ENCODE assay signal across 8 mouse cellular contexts in genomic region chr6:83774781-83775563, GRCm38 (mm10). TPM values are rescaled to one million over a fixed set of nuclear protein-coding genes. Genes with fewer than 3 reads are reported as not detected.
DNase-seq lines count a peak whose midpoint lies in the region; ATAC-seq lines count a peak whose summit lies in the region.

No protein-coding gene starts in this region.

- H3K4me1 ChIP-seq in heart, embryonic 14.5 days (ENCODE audit: control insufficient read depth in 2 of 2, insufficient read depth in 2 of 2, low read length in 2 of 2) = peaks cover 7 to 17% of the 10 kb centered on the region in 2 experiments; a peak in 3 of 4 replicates
- peaks cover 13% of the 10 kb centered on the region; the same call in 1 of the 2 replicates for H3K4me1 ChIP-seq in neural tube, embryonic 14.5 days (ENCODE audit: control insufficient read depth, insufficient read depth, low read length)

- DNase-seq in right cerebral cortex, postnatal 4 days = peak; percentile 10
- no peak for DNase-seq in right cerebral cortex, postnatal 25 days
- DNase-seq in cerebellum, postnatal 14 days = peak; percentile 34 to 36
- DNase-seq in liver = peak; percentile 16
- no peak for DNase-seq in layer of hippocampus, postnatal 10 days (ENCODE audit: low spot score in 2 of 2)
- DNase-seq in layer of hippocampus, postnatal 36 days = no peak

- peak overlapping the region; percentile 81 for H3K9ac ChIP-seq in heart, embryonic 14.5 days (ENCODE audit: low read length)
- peak overlapping the region; percentile 93 for H3K9ac ChIP-seq in neural tube, embryonic 14.5 days (replicated peaks; ENCODE audit: low read depth, low read length)

- ATAC-seq in heart, embryonic 14.5 days (ENCODE audit: insufficient number of reproducible peaks, insufficient read depth, low FRiP score, low read depth) = no peak; the same call in 1 of the 2 replicates
- ATAC-seq in neural tube, embryonic 14.5 days (ENCODE audit: low read depth) = peak; percentile 42

- no peaks in the 10 kb centered on the region for H3K27me3 ChIP-seq in heart, embryonic 14.5 days (ENCODE audit: control insufficient read depth, insufficient read depth, low read length)
- no peaks in the 10 kb centered on the region for H3K27me3 ChIP-seq in neural tube, embryonic 14.5 days (ENCODE audit: control insufficient read depth, insufficient read depth, low read length)

- whole genome bisulfite sequencing in heart, embryonic 14.5 days = under 1% methylated on average over 14 of the region's 14 CpGs
- WGBS in neural tube, embryonic 14.5 days = 3% methylated on average over 14 of the region's 14 CpGs

- no peaks in the 10 kb centered on the region for H3K9me3 ChIP-seq in heart, embryonic 14.5 days (ENCODE audit: control insufficient read depth, low read length)
- no peaks in the 10 kb centered on the region for H3K9me3 ChIP-seq in neural tube, embryonic 14.5 days (ENCODE audit: control insufficient read depth, low read length)

- H3K4me2 ChIP-seq in heart, embryonic 14.5 days (ENCODE audit: low read length) = peak overlapping the region; percentile 88
- peak overlapping the region; percentile 89 for H3K4me2 ChIP-seq in neural tube, embryonic 14.5 days (ENCODE audit: low read depth, low read length)

- H3K36me3 ChIP-seq in heart, embryonic 14.5 days (ENCODE audit: control insufficient read depth, insufficient read depth, low read length) = peaks cover 34% of the 10 kb centered on the region
- H3K36me3 ChIP-seq in neural tube, embryonic 14.5 days (ENCODE audit: control insufficient read depth, insufficient read depth, low read length) = peaks cover 4% of the 10 kb centered on the region; the same call in 1 of the 2 replicates

- H3K4me3 ChIP-seq in heart, embryonic 14.5 days (ENCODE audit: control insufficient read depth in 1 of 2, insufficient read depth in 1 of 2, low read depth in 1 of 2, low read length in 2 of 2) = peak overlapping the region; percentile 63 to 78
- H3K4me3 ChIP-seq in neural tube, embryonic 14.5 days (ENCODE audit: low read depth, low read length) = peak overlapping the region; percentile 94

- peak overlapping the region; percentile 69 to 88 for H3K27ac ChIP-seq in heart, embryonic 14.5 days (replicated peaks in 1 of 2; ENCODE audit: control insufficient read depth in 1 of 2, insufficient read depth in 1 of 2, low read depth in 2 of 2, low read length in 2 of 2)
- H3K27ac ChIP-seq in neural tube, embryonic 14.5 days (ENCODE audit: low read depth, low read length) = peak overlapping the region; percentile 76

RNA-seq across cellular contexts. Expression of gene Tex261, which starts 0.6 kb away (rescaled TPM):
- polyA plus RNA-seq in heart, embryonic 14.5 days (2014; fragmentation: Nextera tagmentation; extraction: Ambion mirVana) = 70.3 and 75.9 TPM in 2 replicates
- 44.8 and 54.2 TPM in 2 replicates for polyA plus RNA-seq in neural tube, embryonic 14.5 days (2014; fragmentation: Nextera tagmentation; extraction: Ambion mirVana)
- 10 to 100 TPM; 47.3 to 55.4 TPM for total RNA-seq in layer of hippocampus, postnatal 10 days (2021)
- total RNA-seq in layer of hippocampus, postnatal 36 days (2021) = 10 to 100 TPM; 46.4 to 54.8 TPM

RNA-seq across cellular contexts. Expression of gene Ankrd53, which starts 12.5 kb away (rescaled TPM):
- polyA plus RNA-seq in heart, embryonic 14.5 days (2014; fragmentation: Nextera tagmentation; extraction: Ambion mirVana) = not detected in 2 replicates
- 0.24 and 0.27 TPM in 2 replicates for polyA plus RNA-seq in neural tube, embryonic 14.5 days (2014; fragmentation: Nextera tagmentation; extraction: Ambion mirVana)
- not detected for total RNA-seq in layer of hippocampus, postnatal 10 days (2021)
- total RNA-seq in layer of hippocampus, postnatal 36 days (2021) = not detected

RNA-seq across cellular contexts. Expression of gene Nagk, which starts 19.8 kb away (rescaled TPM):
- polyA plus RNA-seq in heart, embryonic 14.5 days (2014; fragmentation: Nextera tagmentation; extraction: Ambion mirVana) = 64.8 and 69.6 TPM in 2 replicates
- polyA plus RNA-seq in neural tube, embryonic 14.5 days (2014; fragmentation: Nextera tagmentation; extraction: Ambion mirVana) = 99.0 and 112 TPM in 2 replicates
- 10 to 100 TPM; 63.0 to 66.3 TPM for total RNA-seq in layer of hippocampus, postnatal 10 days (2021)
- total RNA-seq in layer of hippocampus, postnatal 36 days (2021) = 10 to 100 TPM; 40.7 to 42.2 TPM

RNA-seq across cellular contexts. Expression of gene Atp6v1b1, which starts 32.2 kb away (rescaled TPM):
- polyA plus RNA-seq in heart, embryonic 14.5 days (2014; fragmentation: Nextera tagmentation; extraction: Ambion mirVana) = not detected in 2 replicates
- not detected in 2 replicates for polyA plus RNA-seq in neural tube, embryonic 14.5 days (2014; fragmentation: Nextera tagmentation; extraction: Ambion mirVana)
- under 1 TPM; 0.21 to 0.56 TPM for total RNA-seq in layer of hippocampus, postnatal 10 days (2021)
- under 1 TPM in 1 of 2 experiments, not detected in 1; 0.35 TPM for total RNA-seq in layer of hippocampus, postnatal 36 days (2021)

RNA-seq across cellular contexts. Expression of gene Paip2b, which starts 56.6 kb away (rescaled TPM):
- 11.1 and 14.9 TPM in 2 replicates for polyA plus RNA-seq in heart, embryonic 14.5 days (2014; fragmentation: Nextera tagmentation; extraction: Ambion mirVana)
- polyA plus RNA-seq in neural tube, embryonic 14.5 days (2014; fragmentation: Nextera tagmentation; extraction: Ambion mirVana) = 26.0 and 29.7 TPM in 2 replicates
- total RNA-seq in layer of hippocampus, postnatal 10 days (2021) = 10 to 100 TPM; 42.4 to 43.3 TPM
- 10 to 100 TPM; 44.7 to 56.6 TPM for total RNA-seq in layer of hippocampus, postnatal 36 days (2021)

Comparison
In these comparisons a context has a peak if more than half of its experiments do, and no peak if none do; other contexts are left out.
1. DNase-seq: peak in right cerebral cortex, postnatal 4 days (single experiment), cerebellum, postnatal 14 days (2 of 2) and liver (single experiment); none in right cerebral cortex, postnatal 25 days (single experiment), layer of hippocampus, postnatal 10 days (0 of 2) and layer of hippocampus, postnatal 36 days (0 of 2).